In genomic region chr9:35116391-35117381, GRCm38 (mm10) we compare ENCODE assay signal across 8 mouse cellular contexts. TPM values are rescaled to one million over a fixed set of nuclear protein-coding genes. Genes with fewer than 3 reads are reported as not detected.
DNase-seq lines count a peak whose midpoint lies in the region; ATAC-seq and TF ChIP-seq lines count a peak whose summit lies in the region.

No protein-coding gene starts in this region.

- H3K9ac ChIP-seq in forebrain, embryonic 13.5 days = peak overlapping the region; percentile 81
- peak overlapping the region; percentile 86 for H3K9ac ChIP-seq in lung, embryonic 15.5 days

- TF ChIP-seq POLR2A in olfactory bulb, adult 2 months (IDR thresholded peaks at IDR 0.05; ENCODE audit: insufficient read depth, low read depth, low read length) = peak; percentile 37

- peak overlapping the region; percentile 55 for H3K27ac ChIP-seq in forebrain, embryonic 13.5 days
- peak overlapping the region; percentile 93 for H3K27ac ChIP-seq in lung, embryonic 15.5 days
- H3K27ac ChIP-seq in olfactory bulb, adult 2 months (ENCODE audit: insufficient read depth, low read depth, low read length) = peak overlapping the region; percentile 63

- peak; percentile 82 for ATAC-seq in G1E (ENCODE audit: extremely low read depth, insufficient number of reproducible peaks, low FRiP score, poor library complexity, severe bottlenecking)
- ATAC-seq in cerebellum, adult (ENCODE audit: insufficient number of reproducible peaks, low FRiP score, low TSS enrichment) = peak; percentile 65
- peak; percentile 90 for ATAC-seq in forebrain, embryonic 13.5 days
- ATAC-seq in lung, embryonic 15.5 days (ENCODE audit: borderline replicate concordance, extremely low read depth, low FRiP score, low TSS enrichment) = peak; percentile 89

- H3K27me3 ChIP-seq in G1E (ENCODE audit: insufficient read depth, low read length) = no peaks in the 10 kb centered on the region
- H3K27me3 ChIP-seq in forebrain, embryonic 13.5 days = no peaks in the 10 kb centered on the region
- no peaks in the 10 kb centered on the region for H3K27me3 ChIP-seq in lung, embryonic 15.5 days

- intact Hi-C loops in heart, postnatal 10 days (cut with DNase I) = loop anchor here (2.0 kb wide), 2 partner anchors 50 to 78 kb away; no protein-coding TSS in a partner anchor

- no peaks in the 10 kb centered on the region; the same call in 1 of the 2 replicates for H3K9me3 ChIP-seq in G1E (replicated peaks)
- no peaks in the 10 kb centered on the region for H3K9me3 ChIP-seq in forebrain, embryonic 13.5 days (replicated peaks)
- no peaks in the 10 kb centered on the region for H3K9me3 ChIP-seq in lung, embryonic 15.5 days

- peaks cover 88% of the 10 kb centered on the region for H3K4me1 ChIP-seq in G1E (ENCODE audit: insufficient read depth, low read depth, low read length)
- peaks cover 28% of the 10 kb centered on the region for H3K4me1 ChIP-seq in forebrain, embryonic 13.5 days
- H3K4me1 ChIP-seq in lung, embryonic 15.5 days = peaks cover 37% of the 10 kb centered on the region
- peaks cover 24% of the 10 kb centered on the region for H3K4me1 ChIP-seq in olfactory bulb, adult 2 months (ENCODE audit: control insufficient read depth, insufficient read depth, low read length)

- H3K36me3 ChIP-seq in G1E (replicated peaks) = peaks cover 66% of the 10 kb centered on the region
- no peaks in the 10 kb centered on the region for H3K36me3 ChIP-seq in forebrain, embryonic 13.5 days (ENCODE audit: poor library complexity, severe bottlenecking)
- no peaks in the 10 kb centered on the region for H3K36me3 ChIP-seq in lung, embryonic 15.5 days

- H3K4me2 ChIP-seq in forebrain, embryonic 13.5 days = peak overlapping the region; percentile 87
- H3K4me2 ChIP-seq in lung, embryonic 15.5 days = peak overlapping the region; percentile 83

- peak overlapping the region; percentile 87 for H3K4me3 ChIP-seq in G1E (ENCODE audit: low read depth, low read length)
- peak overlapping the region; percentile 64 for H3K4me3 ChIP-seq in forebrain, embryonic 13.5 days
- H3K4me3 ChIP-seq in lung, embryonic 15.5 days = peak overlapping the region; percentile 74
- peak overlapping the region; percentile 66 for H3K4me3 ChIP-seq in olfactory bulb, adult 2 months (ENCODE audit: insufficient read depth, low read depth, low read length)

- under 1% methylated on average over 75 of the region's 84 CpGs for WGBS in forebrain, embryonic 13.5 days
- 1% methylated on average over 73 of the region's 84 CpGs for WGBS in lung, embryonic 15.5 days
- under 1% methylated on average over 81 of the region's 84 CpGs for WGBS in olfactory bulb, adult 2 months

- no peak for TF ChIP-seq CTCF in G1E (IDR thresholded peaks at IDR 0.05; ENCODE audit: low read depth, low read length)
- TF ChIP-seq CTCF in olfactory bulb, adult 2 months (IDR thresholded peaks at IDR 0.05; ENCODE audit: insufficient read depth, low read depth, low read length) = no peak

- DNase-seq in G1E (ENCODE audit: low spot score) = peak; percentile 78
- peak; percentile 85 to 88 for DNase-seq in heart, postnatal 10 days
- peak; percentile 82 to 87 for DNase-seq in kidney, postnatal 4 days
- DNase-seq in thymus, adult 18-20 months = peak; percentile 75 to 81

RNA-seq across cellular contexts. Expression of gene St3gal4, which starts 2.4 kb away (rescaled TPM):
- total RNA-seq in G1E (2014; fragmentation: Nextera tagmentation) = 10.6 and 21.8 TPM in 2 replicates
- 19.6 and 24.4 TPM in 2 replicates for total RNA-seq in G1E (2017)
- 26.1 and 29.0 TPM in 2 replicates for polyA plus RNA-seq in G1E (2012)
- 10.3 and 10.8 TPM in 2 replicates for polyA plus RNA-seq in forebrain, embryonic 13.5 days (2015; fragmentation: Nextera tagmentation; extraction: Ambion mirVana)
- 10 to 100 TPM; 33.9 to 43.2 TPM for total RNA-seq in heart, postnatal 10 days (2021)
- polyA plus RNA-seq in lung, embryonic 15.5 days (2015; fragmentation: Nextera tagmentation; extraction: Ambion mirVana) = 36.4 and 37.4 TPM in 2 replicates
- polyA plus RNA-seq in olfactory bulb, adult 2 months (2012; ENCODE audit: insufficient read depth, insufficient read length, low replicate concordance, missing spikeins) = not detected in 2 replicates

RNA-seq across cellular contexts. Expression of gene Dcps, which starts 59.2 kb away (rescaled TPM):
- total RNA-seq in G1E (2014; fragmentation: Nextera tagmentation) (32.7 and 39.1 TPM in 2 replicates), G1E (2017) (53.4 and 68.1 TPM in 2 replicates)
- polyA plus RNA-seq in G1E (2012) = 84.2 and 91.5 TPM in 2 replicates
- 94.4 and 100 TPM in 2 replicates for polyA plus RNA-seq in forebrain, embryonic 13.5 days (2015; fragmentation: Nextera tagmentation; extraction: Ambion mirVana)
- 10 to 100 TPM; 20.8 to 23.3 TPM for total RNA-seq in heart, postnatal 10 days (2021)
- polyA plus RNA-seq in lung, embryonic 15.5 days (2015; fragmentation: Nextera tagmentation; extraction: Ambion mirVana) = 92.6 and 93.1 TPM in 2 replicates
- not detected in 2 replicates for polyA plus RNA-seq in olfactory bulb, adult 2 months (2012; ENCODE audit: insufficient read depth, insufficient read length, low replicate concordance, missing spikeins)

Comparison
In these comparisons a context has a peak if more than half of its experiments do, and no peak if none do; other contexts are left out.
1. Peak in every context shown above with its lines: DNase-seq, ATAC-seq, H3K4me3 ChIP-seq and H3K27ac ChIP-seq.
2. RNA of gene St3gal4, which starts 2.4 kb away (polyA plus RNA-seq): 36.4 to 37.4 TPM in lung, embryonic 15.5 days, 26.1 to 29.0 TPM in G1E and 10.3 to 10.8 TPM in forebrain, embryonic 13.5 days; not detected in olfactory bulb, adult 2 months; every median in the first group is over 10 times any median in the second.
3. RNA of gene Dcps, which starts 59.2 kb away (polyA plus RNA-seq): 94.4 to 100 TPM in forebrain, embryonic 13.5 days, 92.6 to 93.1 TPM in lung, embryonic 15.5 days and 84.2 to 91.5 TPM in G1E; not detected in olfactory bulb, adult 2 months; every median in the first group is over 10 times any median in the second.